Mouse (Mus musculus): ENCODE measurements around the gene Mettl14. TPM values are rescaled to one million over a fixed set of nuclear protein-coding genes. Genes with fewer than 3 reads are reported as not detected.
"Not testable (repeated sequence)": the region's sequence is repeated elsewhere in the genome, so short reads cannot be mapped to it uniquely, and the experiment has no call there.

Mettl14 gene
- polyA plus RNA-seq, 1 experiment from 2014 or later = 24.9 TPM

DNA sequence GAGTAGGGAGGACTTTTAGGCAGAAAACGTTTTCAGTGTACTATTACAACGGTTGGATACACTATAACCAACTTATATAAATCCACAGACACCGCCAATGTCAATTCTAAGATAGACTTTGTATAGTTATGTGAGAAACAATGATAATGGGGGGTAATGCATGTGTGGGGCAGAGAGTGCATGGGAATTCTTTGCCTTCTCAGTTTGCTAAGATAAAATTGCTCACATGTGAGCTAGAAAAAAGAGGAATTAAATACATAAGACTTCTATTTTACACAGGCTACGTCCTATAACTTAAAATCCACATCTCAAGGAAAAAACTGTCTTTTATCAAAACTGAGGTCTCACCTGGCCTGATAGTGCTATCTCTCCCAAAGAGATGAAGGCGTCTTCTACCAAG, 15.0 kb downstream of the Mettl14 start:
- no peak overlapping the region for H3K4me2 ChIP-seq (ENCODE audit: low read depth, low read length)
- peaks cover 13% of the 10 kb centered on the region; the same call in 1 of the 2 replicates for H3K36me3 ChIP-seq (ENCODE audit: control insufficient read depth, insufficient read depth, low read length)
- no peak overlapping the region for H3K4me3 ChIP-seq (ENCODE audit: low read length)
- H3K4me1 ChIP-seq (ENCODE audit: control insufficient read depth, insufficient read depth, low read length) = no peaks in the 10 kb centered on the region
- ATAC-seq = no peak
- H3K9me3 ChIP-seq (ENCODE audit: control insufficient read depth, low read length) = no peaks in the 10 kb centered on the region
- H3K27me3 ChIP-seq (replicated peaks; ENCODE audit: control insufficient read depth, insufficient read depth, low read length) = no peaks in the 10 kb centered on the region
- H3K27ac ChIP-seq (ENCODE audit: low read length) = no peak overlapping the region
- H3K9ac ChIP-seq (ENCODE audit: low read depth, low read length) = no peak overlapping the region
- WGBS = 91% methylated on average over 5 of the region's 5 CpGs

GRCm38 (mm10) chr3:123369161-123369560, 16.7 kb downstream of the Mettl14 start:
- Histone ChIP-seq H3K27ac (ENCODE audit: low read length) (no peak overlapping the region), H3K27me3 (replicated peaks; ENCODE audit: control insufficient read depth, insufficient read depth, low read length) (no peaks in the 10 kb centered on the region), H3K36me3 (ENCODE audit: control insufficient read depth, insufficient read depth, low read length) (peaks cover 21% of the 10 kb centered on the region), H3K4me1 (ENCODE audit: control insufficient read depth, insufficient read depth, low read length) (no peaks in the 10 kb centered on the region), H3K9ac (ENCODE audit: low read depth, low read length) (no peak overlapping the region), H3K9me3 (ENCODE audit: control insufficient read depth, low read length) (no peaks in the 10 kb centered on the region), H3K4me3 (ENCODE audit: low read length) (no peak overlapping the region), H3K4me2 (ENCODE audit: low read depth, low read length) (no peak overlapping the region)
- no peak for ATAC-seq
- 77% methylated on average over 12 of the region's 12 CpGs for WGBS

- H3K9ac ChIP-seq (ENCODE audit: low read depth, low read length); H3K4me3 ChIP-seq (ENCODE audit: low read length); H3K4me1 ChIP-seq (ENCODE audit: control insufficient read depth, insufficient read depth, low read length); H3K27me3 ChIP-seq (replicated peaks; ENCODE audit: control insufficient read depth, insufficient read depth, low read length); H3K27ac ChIP-seq (ENCODE audit: low read length); H3K4me2 ChIP-seq (ENCODE audit: low read depth, low read length); H3K9me3 ChIP-seq (ENCODE audit: control insufficient read depth, low read length); ATAC-seq: not testable (repeated sequence)
- peaks cover 21% of the 10 kb centered on the region for H3K36me3 ChIP-seq (ENCODE audit: control insufficient read depth, insufficient read depth, low read length)
- WGBS = 70% methylated on average over 2 of the region's 2 CpGs
Observed at GRCm38 (mm10) chr3:123366820-123367219, 19.1 kb downstream of the Mettl14 start.

GRCm38 (mm10) chr3:123356377-123356991, 29.4 kb downstream of the Mettl14 start:
- H3K4me1 ChIP-seq (ENCODE audit: control insufficient read depth, insufficient read depth, low read length) = no peaks in the 10 kb centered on the region
- WGBS = 86% methylated on average over 4 of the region's 4 CpGs
- peaks cover 18% of the 10 kb centered on the region; the same call in 1 of the 2 replicates for H3K36me3 ChIP-seq (ENCODE audit: control insufficient read depth, insufficient read depth, low read length)
- no peak overlapping the region for H3K9ac ChIP-seq (ENCODE audit: low read depth, low read length)
- no peaks in the 10 kb centered on the region for H3K27me3 ChIP-seq (replicated peaks; ENCODE audit: control insufficient read depth, insufficient read depth, low read length)
- H3K9me3 ChIP-seq (ENCODE audit: control insufficient read depth, low read length) = no peaks in the 10 kb centered on the region
- ATAC-seq = no peak
- no peak overlapping the region for H3K4me2 ChIP-seq (ENCODE audit: low read depth, low read length)
- no peak overlapping the region for H3K4me3 ChIP-seq (ENCODE audit: low read length)
- no peak overlapping the region for H3K27ac ChIP-seq (ENCODE audit: low read length)

DNA sequence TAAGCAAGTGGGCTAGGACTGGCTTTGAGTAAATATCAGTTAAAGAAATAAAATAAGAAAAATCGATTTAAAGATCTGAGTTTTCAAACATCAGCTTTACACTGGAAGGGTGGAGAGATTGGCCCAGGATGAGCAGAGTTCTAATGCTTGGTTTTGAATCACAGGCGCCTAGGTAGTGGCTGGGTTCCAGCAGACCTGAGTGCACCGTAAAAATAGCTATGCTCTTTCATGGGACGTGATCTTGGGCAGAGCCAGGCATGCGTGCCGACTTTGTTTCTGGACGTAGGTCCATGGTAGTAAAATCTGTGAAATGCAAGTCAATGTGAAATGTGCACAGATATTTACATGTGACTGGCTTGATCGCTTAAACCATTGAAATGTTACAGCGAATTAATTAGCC, 31.5 kb downstream of the Mettl14 start:
- Histone ChIP-seq H3K4me2 (ENCODE audit: low read depth, low read length) (no peak overlapping the region), H3K9me3 (ENCODE audit: control insufficient read depth, low read length) (no peaks in the 10 kb centered on the region), H3K4me1 (ENCODE audit: control insufficient read depth, insufficient read depth, low read length) (no peaks in the 10 kb centered on the region), H3K27ac (ENCODE audit: low read length) (no peak overlapping the region), H3K36me3 (ENCODE audit: control insufficient read depth, insufficient read depth, low read length) (peaks cover 17% of the 10 kb centered on the region; the same call in 1 of the 2 replicates), H3K9ac (ENCODE audit: low read depth, low read length) (no peak overlapping the region), H3K4me3 (ENCODE audit: low read length) (no peak overlapping the region), H3K27me3 (replicated peaks; ENCODE audit: control insufficient read depth, insufficient read depth, low read length) (no peaks in the 10 kb centered on the region)
- 91% methylated on average over 9 of the region's 9 CpGs for WGBS
- no peak for ATAC-seq

GRCm38 (mm10) chr3:123353661-123354060, 32.2 kb downstream of the Mettl14 start:
- no peak for ATAC-seq
- H3K9me3 ChIP-seq (ENCODE audit: control insufficient read depth, low read length) = no peaks in the 10 kb centered on the region

DNA sequence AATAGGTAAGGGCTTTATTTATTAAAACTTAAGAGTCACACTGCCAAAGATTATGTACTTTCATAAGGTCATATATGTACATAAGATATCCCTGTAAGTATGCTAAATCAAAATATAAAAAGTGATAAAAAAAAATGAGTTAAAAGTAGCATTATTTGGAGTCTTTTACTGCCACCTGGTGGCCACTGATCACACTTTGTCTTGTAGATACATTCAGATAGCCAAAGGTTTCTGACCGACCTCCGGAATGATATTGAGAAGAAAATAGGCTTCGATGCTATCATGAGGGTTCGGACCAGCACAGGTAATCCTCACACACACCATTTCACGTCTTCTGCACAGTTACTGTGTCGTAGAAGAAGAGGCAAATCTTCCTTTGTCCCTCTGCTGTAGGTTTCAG, 32.7 kb downstream of the Mettl14 start:
- H3K36me3 ChIP-seq (ENCODE audit: control insufficient read depth, insufficient read depth, low read length) = peaks cover 13% of the 10 kb centered on the region; the same call in 1 of the 2 replicates
- 62% methylated on average over 6 of the region's 6 CpGs for WGBS
- no peaks in the 10 kb centered on the region for H3K27me3 ChIP-seq (replicated peaks; ENCODE audit: control insufficient read depth, insufficient read depth, low read length)
- H3K9ac ChIP-seq (ENCODE audit: low read depth, low read length) = no peak overlapping the region
- H3K4me3 ChIP-seq (ENCODE audit: low read length) = no peak overlapping the region
- ATAC-seq = no peak
- H3K9me3 ChIP-seq (ENCODE audit: control insufficient read depth, low read length) = no peaks in the 10 kb centered on the region
- no peaks in the 10 kb centered on the region for H3K4me1 ChIP-seq (ENCODE audit: control insufficient read depth, insufficient read depth, low read length)
- H3K4me2 ChIP-seq (ENCODE audit: low read depth, low read length) = no peak overlapping the region
- no peak overlapping the region for H3K27ac ChIP-seq (ENCODE audit: low read length)

More at GRCm38 (mm10) chr3:123353661-123354060, 32.2 kb downstream of the Mettl14 start:
- Histone ChIP-seq H3K9ac (ENCODE audit: low read depth, low read length) (no peak overlapping the region), H3K27ac (ENCODE audit: low read length) (no peak overlapping the region), H3K27me3 (replicated peaks; ENCODE audit: control insufficient read depth, insufficient read depth, low read length) (no peaks in the 10 kb centered on the region), H3K36me3 (ENCODE audit: control insufficient read depth, insufficient read depth, low read length) (peaks cover 14% of the 10 kb centered on the region; the same call in 1 of the 2 replicates), H3K4me2 (ENCODE audit: low read depth, low read length) (no peak overlapping the region), H3K4me1 (ENCODE audit: control insufficient read depth, insufficient read depth, low read length) (no peaks in the 10 kb centered on the region), H3K4me3 (ENCODE audit: low read length) (no peak overlapping the region)
- WGBS = 92% methylated on average over 12 of the region's 12 CpGs

DNA sequence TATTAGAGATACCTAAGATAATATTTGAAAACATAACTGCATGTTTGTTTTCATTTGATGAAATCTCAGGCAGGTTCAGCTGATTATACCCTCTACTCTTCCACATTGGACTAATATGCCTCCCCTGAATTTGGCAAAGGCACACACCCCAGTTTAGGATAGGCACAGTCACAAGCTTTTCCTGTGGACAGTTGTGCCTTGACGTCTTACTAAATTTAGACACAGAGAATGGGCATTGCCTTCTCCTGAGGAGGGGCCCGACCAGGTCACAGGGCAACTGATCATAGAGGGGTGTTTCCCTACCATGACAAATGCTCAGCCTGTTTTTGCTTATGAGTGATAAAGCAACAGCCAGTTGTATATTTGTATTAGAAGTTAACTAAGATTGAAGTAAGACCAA, 34.4 kb downstream of the Mettl14 start:
- ATAC-seq = no peak
- Histone ChIP-seq H3K4me2 (ENCODE audit: low read depth, low read length) (no peak overlapping the region), H3K9me3 (ENCODE audit: control insufficient read depth, low read length) (no peaks in the 10 kb centered on the region), H3K9ac (ENCODE audit: low read depth, low read length) (no peak overlapping the region), H3K27ac (ENCODE audit: low read length) (no peak overlapping the region), H3K36me3 (ENCODE audit: control insufficient read depth, insufficient read depth, low read length) (0 out of 2 replicates have a peak, but pooled peaks cover 13% of the 10 kb centered on the region), H3K4me3 (ENCODE audit: low read length) (no peak overlapping the region), H3K27me3 (replicated peaks; ENCODE audit: control insufficient read depth, insufficient read depth, low read length) (no peaks in the 10 kb centered on the region), H3K4me1 (ENCODE audit: control insufficient read depth, insufficient read depth, low read length) (no peaks in the 10 kb centered on the region)
- 78% methylated on average over 2 of the region's 2 CpGs for WGBS

DNA sequence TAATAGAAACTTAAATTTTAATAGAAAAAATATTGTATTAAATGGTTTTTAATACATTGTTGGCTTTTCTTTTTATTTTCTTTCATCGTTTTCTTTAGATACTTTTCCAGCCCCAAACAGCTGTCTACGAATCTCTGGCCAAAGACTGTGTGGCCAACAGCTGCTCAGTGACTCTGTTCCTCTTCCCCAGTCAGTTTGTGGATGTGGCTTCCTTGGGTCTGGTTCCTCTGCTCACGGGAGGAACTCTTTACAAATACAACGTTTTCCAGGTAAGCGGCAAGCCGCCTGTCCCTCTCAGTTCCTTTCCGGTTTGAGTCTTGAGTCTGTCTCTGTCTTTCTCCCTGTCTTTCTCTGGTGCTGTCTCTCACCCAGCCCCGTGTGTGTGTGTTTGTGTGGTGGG, 35.3 kb downstream of the Mettl14 start:
- no peak for ATAC-seq
- Histone ChIP-seq H3K9me3 (ENCODE audit: control insufficient read depth, low read length) (no peaks in the 10 kb centered on the region), H3K4me3 (ENCODE audit: low read length) (no peak overlapping the region), H3K27ac (ENCODE audit: low read length) (no peak overlapping the region), H3K4me2 (ENCODE audit: low read depth, low read length) (no peak overlapping the region), H3K27me3 (replicated peaks; ENCODE audit: control insufficient read depth, insufficient read depth, low read length) (no peaks in the 10 kb centered on the region), H3K36me3 (ENCODE audit: control insufficient read depth, insufficient read depth, low read length) (peaks cover 15% of the 10 kb centered on the region), H3K4me1 (ENCODE audit: control insufficient read depth, insufficient read depth, low read length) (no peaks in the 10 kb centered on the region), H3K9ac (ENCODE audit: low read depth, low read length) (no peak overlapping the region)
- 70% methylated on average over 8 of the region's 8 CpGs for WGBS
